Mouse (Mus musculus) regulatory T cell (primary cell): ENCODE measurements around the gene Nfkbia.

Experiments used
- in situ Hi-C: fragments of 300-600 bp; cut with MboI, MseI; formaldehyde crosslinking; loops from one replicate; pipeline ENCODE4 v1.15.1; 2025; ENCODE audit warnings: high pct_unique_total_duplicates

The Nfkbia gene

GRCm38 (mm10) chr12:55490722-55491449, 1.6 kb downstream of the Nfkbia start:
- in situ Hi-C loops: loop anchor here (5.0 kb wide), 1 partner anchor 94 kb away; no protein-coding TSS in a partner anchor

- in situ Hi-C loops: loop anchor here (5.0 kb wide), 1 partner anchor 93 kb away; no protein-coding TSS in a partner anchor
Observed at GRCm38 (mm10) chr12:55489986-55490721, 2.3 kb downstream of the Nfkbia start.

GRCm38 (mm10) chr12:55488661-55489447, 3.6 kb downstream of the Nfkbia start:
- in situ Hi-C loops: no loop called here

GRCm38 (mm10) chr12:55487843-55488660, 4.4 kb downstream of the Nfkbia start:
- in situ Hi-C loops: no loop called here

DNA sequence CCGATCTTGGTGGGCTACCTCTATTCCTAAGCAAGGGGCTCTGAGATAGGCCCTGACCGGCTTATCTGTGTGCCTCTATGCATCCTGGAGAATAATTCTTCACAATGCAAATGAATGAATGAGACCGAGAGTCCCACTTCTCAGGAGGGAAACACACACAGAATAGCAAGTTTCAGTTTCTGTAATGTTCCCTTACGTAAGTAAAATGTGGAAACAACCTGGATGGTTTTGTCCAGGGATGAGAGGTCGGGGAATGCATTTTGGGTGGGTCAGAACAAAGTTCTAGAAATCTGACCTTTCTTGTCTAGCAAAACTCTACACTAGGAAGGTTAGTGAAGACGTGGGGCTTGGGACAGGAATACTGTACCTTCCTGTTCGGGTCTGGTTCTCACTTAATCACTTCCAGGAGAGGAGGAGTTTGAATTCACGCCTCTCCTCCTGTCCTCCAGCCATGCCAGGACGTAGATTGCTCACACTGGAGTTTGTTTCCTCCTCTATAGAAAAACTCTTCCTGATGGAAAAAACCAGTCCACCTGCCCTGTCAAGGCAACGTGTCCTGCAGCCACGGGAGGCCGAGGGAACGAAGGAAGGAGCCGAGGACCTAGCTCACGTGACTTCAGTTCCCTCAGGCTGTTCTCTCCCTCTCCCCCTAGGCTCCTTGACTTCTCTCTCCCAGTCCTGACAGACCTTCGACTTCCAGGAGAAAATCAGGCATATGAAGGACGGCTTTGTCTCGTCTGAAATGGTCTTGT, 5.3 kb downstream of the Nfkbia start:
- in situ Hi-C loops: no loop called here

GRCm38 (mm10) chr12:55484800-55485199, 7.6 kb downstream of the Nfkbia start:
- in situ Hi-C loops: no loop called here

- in situ Hi-C loops: no loop called here
Observed at GRCm38 (mm10) chr12:55484079-55484774, 8.2 kb downstream of the Nfkbia start.

GRCm38 (mm10) chr12:55483591-55483990, 8.9 kb downstream of the Nfkbia start:
- in situ Hi-C loops: no loop called here

DNA sequence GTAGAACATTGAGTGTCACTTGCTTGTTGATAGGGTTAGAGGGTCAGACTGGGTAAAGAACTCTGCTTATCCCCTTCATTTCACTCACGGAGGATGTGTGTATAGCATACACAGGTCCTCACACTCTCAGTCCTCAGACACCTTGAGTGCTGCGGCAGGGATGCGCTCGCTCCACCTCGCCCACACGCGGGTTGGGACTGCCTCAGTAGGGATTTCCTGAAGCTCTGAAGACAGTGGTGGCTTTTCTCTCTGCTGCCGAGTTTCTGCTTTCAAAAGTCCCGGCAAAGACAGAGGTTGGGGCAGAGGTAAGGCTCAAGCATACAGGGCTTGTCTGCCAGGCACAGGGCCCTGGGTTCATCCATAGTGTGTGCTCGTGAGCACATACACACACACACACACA, 9.7 kb downstream of the Nfkbia start:
- in situ Hi-C loops: no loop called here

- in situ Hi-C loops: no loop called here
Observed at GRCm38 (mm10) chr12:55481739-55482138, 10.7 kb downstream of the Nfkbia start.

- in situ Hi-C loops: no loop called here
Observed at GRCm38 (mm10) chr12:55480471-55481153, 11.8 kb downstream of the Nfkbia start.

DNA sequence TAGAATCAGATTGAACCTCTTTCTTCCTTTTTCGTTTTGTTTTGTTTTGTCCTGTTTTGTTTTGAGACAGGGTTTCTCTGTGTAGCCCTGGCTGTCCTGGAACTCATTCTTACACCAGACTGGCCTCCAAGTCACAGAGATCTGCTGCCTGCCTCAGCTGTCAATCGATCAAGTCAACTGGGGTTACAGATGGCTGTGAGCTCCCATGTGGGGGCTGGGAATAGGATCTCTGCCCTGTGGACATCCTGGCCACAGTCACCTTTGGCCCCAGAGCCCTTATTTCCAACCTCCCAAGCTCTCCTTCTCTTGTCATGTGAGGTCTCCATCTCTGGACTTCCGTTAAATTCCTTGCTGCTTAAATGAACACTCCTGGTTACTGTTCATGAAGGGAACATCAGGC, 13.5 kb downstream of the Nfkbia start:
- in situ Hi-C loops: loop anchor here (5.0 kb wide), 1 partner anchor 37 kb away; no protein-coding TSS in a partner anchor

- in situ Hi-C loops: no loop called here
Observed at GRCm38 (mm10) chr12:55474209-55474583, 18.3 kb downstream of the Nfkbia start.

DNA sequence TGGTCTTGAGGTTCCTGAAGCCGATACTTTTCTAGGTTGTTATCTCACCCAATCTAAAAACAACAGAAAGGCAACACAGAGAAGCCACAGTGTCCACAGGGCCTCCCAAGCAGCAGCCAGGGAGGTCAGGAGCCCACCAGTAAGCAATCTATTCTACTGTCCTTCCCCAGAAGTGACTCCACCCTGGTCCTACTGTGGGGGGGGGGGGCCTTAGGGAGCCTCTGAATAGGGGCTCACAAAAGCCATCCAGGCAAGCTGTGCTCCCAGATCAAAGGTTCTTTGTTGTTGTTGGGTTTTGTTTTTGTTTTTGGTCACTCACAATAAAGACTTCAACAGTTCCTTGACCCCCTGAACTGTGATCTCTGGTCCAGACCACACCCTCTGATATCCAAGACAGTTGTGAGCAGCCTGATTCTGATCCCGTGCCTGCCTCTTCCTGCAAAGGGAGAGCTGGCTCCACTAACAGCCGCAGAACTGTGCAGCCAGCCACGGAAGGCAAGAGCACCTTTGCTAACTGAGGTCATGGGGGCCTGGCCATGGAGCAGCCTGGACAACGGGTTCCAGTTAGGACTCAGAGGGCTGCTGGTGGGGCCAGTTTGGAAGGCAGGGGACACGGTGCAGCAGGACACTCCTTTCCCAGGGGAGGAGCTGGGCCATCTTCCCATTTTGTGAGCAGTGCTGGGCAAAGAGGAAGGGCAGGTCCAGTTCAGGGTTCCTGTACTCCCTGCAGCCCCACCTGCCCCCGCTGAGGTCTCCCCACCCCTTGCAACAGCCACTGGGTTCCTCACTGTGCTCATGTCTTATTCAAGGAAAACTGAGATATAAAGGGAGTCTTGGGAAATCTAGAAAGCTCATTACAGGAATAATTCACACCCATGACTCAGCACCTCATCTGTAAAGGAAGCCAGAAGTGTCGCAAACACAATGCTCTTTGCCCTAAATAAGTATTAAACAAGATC, 18.9 kb downstream of the Nfkbia start:
- in situ Hi-C loops: no loop called here

DNA sequence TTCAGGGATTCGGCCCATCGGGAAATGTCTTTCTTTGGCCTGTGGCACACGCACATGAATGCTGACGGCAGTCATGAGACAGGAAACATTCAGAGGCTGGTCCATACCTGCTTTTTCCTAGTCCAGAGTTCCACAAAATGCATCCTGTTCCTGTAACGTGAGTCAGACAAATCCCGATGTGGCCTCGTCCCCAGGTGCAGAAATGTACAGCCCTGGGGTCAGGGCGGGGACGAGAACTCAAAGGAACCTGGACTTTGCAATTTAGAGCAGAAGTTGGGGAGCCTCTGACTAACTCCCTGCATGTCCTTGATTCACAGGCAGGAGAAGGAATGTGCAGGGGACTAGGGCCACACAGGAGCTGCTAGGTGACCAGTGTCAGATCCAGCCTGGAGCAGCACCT, 21.1 kb downstream of the Nfkbia start:
- in situ Hi-C loops: no loop called here

GRCm38 (mm10) chr12:55470442-55470841, 22.0 kb downstream of the Nfkbia start:
- in situ Hi-C loops: no loop called here

- in situ Hi-C loops: no loop called here
Observed at GRCm38 (mm10) chr12:55467331-55468180, 24.9 kb downstream of the Nfkbia start.
